Mouse (Mus musculus) erythroblast, embryonic 14.5 days (primary cell): ENCODE measurements around the gene Ly75. TPM values are rescaled to one million over a fixed set of nuclear protein-coding genes. Genes with fewer than 3 reads are reported as not detected.

Experiments used
- H3K27me3 ChIP-seq: 2 replicates; pipeline ENCODE4 v1.6.1; 2012; ENCODE audit warnings: inconsistent platforms; ENCODE audit not compliant: control insufficient read depth
- H3K36me3 ChIP-seq: 2 replicates; pipeline ENCODE4 v1.6.1; 2012; ENCODE audit warnings: mild to moderate bottlenecking, inconsistent platforms; ENCODE audit not compliant: control insufficient read depth
- H3K4me1 ChIP-seq: 2 replicates; pipeline ENCODE4 v1.6.1; 2012; ENCODE audit warnings: inconsistent platforms; ENCODE audit not compliant: control insufficient read depth
- H3K4me3 ChIP-seq: replicated peaks from 2 replicates; pipeline ENCODE3; 2012; ENCODE audit warnings: moderate library complexity, mild to moderate bottlenecking, inconsistent platforms
- H3K9me3 ChIP-seq: 2 replicates; pipeline ENCODE4 v1.6.1; 2012; ENCODE audit warnings: low read length, inconsistent platforms, mixed read lengths; ENCODE audit not compliant: control insufficient read depth
- GATA1 ChIP-seq: IDR thresholded peaks from 2 replicates; pipeline ENCODE4 v1.6.1; 2012; ENCODE audit warnings: low read length, inconsistent platforms, mixed read lengths
- TAL1 ChIP-seq: IDR thresholded peaks from 3 replicates; pipeline ENCODE4 v1.6.1; 2012; ENCODE audit warnings: low read length, inconsistent platforms, mixed read lengths
- polyA plus RNA-seq: library from polyadenylated mRNA; stranded (reverse); fragments of >175 nt; gene quantifications from 2 replicates; pipeline ENCODE4 v1.2.3, GENCODE M21; 2012

Gene Ly75
- polyA plus RNA-seq, 1 experiment = not detected

GRCm38 (mm10) chr2:60377260-60377659, 5.8 kb downstream of the Ly75 start:
- TF ChIP-seq GATA1 (no peak), TAL1 (no peak)
- peaks cover 9% of the 10 kb centered on the region for H3K27me3 ChIP-seq
- no peaks in the 10 kb centered on the region for H3K36me3 ChIP-seq
- no peaks in the 10 kb centered on the region for H3K4me1 ChIP-seq
- no peaks in the 10 kb centered on the region for H3K9me3 ChIP-seq
- H3K4me3 ChIP-seq = no peak overlapping the region

GRCm38 (mm10) chr2:60375608-60376107, 7.4 kb downstream of the Ly75 start:
- H3K4me1 ChIP-seq = no peaks in the 10 kb centered on the region
- no peaks in the 10 kb centered on the region for H3K9me3 ChIP-seq
- no peaks in the 10 kb centered on the region for H3K36me3 ChIP-seq
- no peak overlapping the region for H3K4me3 ChIP-seq
- H3K27me3 ChIP-seq = no peaks in the 10 kb centered on the region
- TF ChIP-seq TAL1 (no peak), GATA1 (no peak)

GRCm38 (mm10) chr2:60375126-60375525, 8.0 kb downstream of the Ly75 start:
- Histone ChIP-seq H3K9me3 (no peaks in the 10 kb centered on the region), H3K4me1 (no peaks in the 10 kb centered on the region), H3K36me3 (no peaks in the 10 kb centered on the region), H3K27me3 (no peaks in the 10 kb centered on the region), H3K4me3 (no peak overlapping the region)
- no peak for TF ChIP-seq GATA1
- no peak for TF ChIP-seq TAL1

- Histone ChIP-seq H3K4me1 (no peaks in the 10 kb centered on the region), H3K36me3 (no peaks in the 10 kb centered on the region), H3K4me3 (no peak overlapping the region), H3K9me3 (no peaks in the 10 kb centered on the region), H3K27me3 (no peaks in the 10 kb centered on the region)
- TF ChIP-seq TAL1 = no peak
- TF ChIP-seq GATA1 = no peak
Measured at GRCm38 (mm10) chr2:60370188-60370587, 12.9 kb downstream of the Ly75 start.

GRCm38 (mm10) chr2:60369454-60369853, 13.6 kb downstream of the Ly75 start:
- H3K4me1 ChIP-seq = no peaks in the 10 kb centered on the region
- H3K4me3 ChIP-seq = no peak overlapping the region
- TF ChIP-seq GATA1 (no peak), TAL1 (no peak)
- no peaks in the 10 kb centered on the region for H3K36me3 ChIP-seq
- no peaks in the 10 kb centered on the region for H3K9me3 ChIP-seq
- no peaks in the 10 kb centered on the region for H3K27me3 ChIP-seq

- H3K4me1 ChIP-seq = no peaks in the 10 kb centered on the region
- H3K36me3 ChIP-seq = no peaks in the 10 kb centered on the region
- H3K27me3 ChIP-seq = no peaks in the 10 kb centered on the region
- TF ChIP-seq TAL1 (no peak), GATA1 (no peak)
- no peaks in the 10 kb centered on the region for H3K9me3 ChIP-seq
- H3K4me3 ChIP-seq = no peak overlapping the region
Measured at GRCm38 (mm10) chr2:60367871-60368270, 15.2 kb downstream of the Ly75 start.

- Histone ChIP-seq H3K4me3 (no peak overlapping the region), H3K36me3 (no peaks in the 10 kb centered on the region), H3K9me3 (no peaks in the 10 kb centered on the region), H3K4me1 (no peaks in the 10 kb centered on the region), H3K27me3 (no peaks in the 10 kb centered on the region)
- TF ChIP-seq GATA1 = no peak
- TF ChIP-seq TAL1 = no peak
Measured at GRCm38 (mm10) chr2:60367204-60367603, 15.9 kb downstream of the Ly75 start.

- no peaks in the 10 kb centered on the region for H3K27me3 ChIP-seq
- H3K9me3 ChIP-seq = no peaks in the 10 kb centered on the region
- H3K4me3 ChIP-seq = no peak overlapping the region
Measured at GRCm38 (mm10) chr2:60365820-60366610, 17.1 kb downstream of the Ly75 start.

GRCm38 (mm10) chr2:60365138-60365775, 17.8 kb downstream of the Ly75 start:
- Histone ChIP-seq H3K4me3 (no peak overlapping the region), H3K36me3 (no peaks in the 10 kb centered on the region), H3K9me3 (no peaks in the 10 kb centered on the region), H3K27me3 (no peaks in the 10 kb centered on the region), H3K4me1 (no peaks in the 10 kb centered on the region)
- TF ChIP-seq GATA1 (no peak), TAL1 (no peak)

More at GRCm38 (mm10) chr2:60365820-60366610, 17.1 kb downstream of the Ly75 start:
- Histone ChIP-seq H3K4me1 (no peaks in the 10 kb centered on the region), H3K36me3 (no peaks in the 10 kb centered on the region)
- TF ChIP-seq TAL1 (no peak), GATA1 (no peak)
